Mouse (Mus musculus) liver, postnatal 0 days (tissue): ENCODE data around the gene Ano2. TPM values are rescaled to one million over a fixed set of nuclear protein-coding genes. Genes with fewer than 3 reads are reported as not detected.

Source experiments
- ATAC-seq: fragments of 200-750 bp; cut with Nextera tagmentation; 2 replicates; pipeline ENCODE4 v1.8.0; 2017; ENCODE audit warnings: mild to moderate bottlenecking, moderate library complexity
- DNase-seq: peaks from one replicate; pipeline ENCODE4 v3.0.0-alpha.2; 2016
- H3K27ac ChIP-seq: fragments of 300-500 bp; sonication (generic); 2 replicates; pipeline ENCODE4 v1.5.1; 2014; ENCODE audit warnings: antibody characterized with exemption, moderate library complexity, mild to moderate bottlenecking, low read depth
- H3K27me3 ChIP-seq: fragments of 300-500 bp; sonication (generic); 2 replicates; pipeline ENCODE4 v1.6.1; 2014; ENCODE audit warnings: low read length, control low read depth, mixed read lengths; ENCODE audit not compliant: insufficient read depth
- H3K36me3 ChIP-seq: fragments of 300-500 bp; sonication (generic); replicated peaks from 2 replicates; pipeline ENCODE4 v1.6.1; 2014; ENCODE audit warnings: mild to moderate bottlenecking, control low read depth, low read length, moderate library complexity, mixed read lengths; ENCODE audit not compliant: insufficient read depth
- H3K4me1 ChIP-seq: fragments of 300-500 bp; sonication (generic); 2 replicates; pipeline ENCODE4 v1.6.1; 2014; ENCODE audit warnings: antibody characterized with exemption, mild to moderate bottlenecking, control low read depth; ENCODE audit not compliant: insufficient read depth
- H3K4me2 ChIP-seq: fragments of 300-500 bp; sonication (generic); 2 replicates; pipeline ENCODE4 v1.6.1; 2014; ENCODE audit warnings: low read depth, mild to moderate bottlenecking, low read length, moderate library complexity, mixed read lengths
- H3K4me3 ChIP-seq: fragments of 300-500 bp; sonication (generic); 2 replicates; pipeline ENCODE4 v1.5.1; 2014; ENCODE audit warnings: low read depth, low read length
- H3K9ac ChIP-seq: fragments of 300-500 bp; sonication (generic); replicated peaks from 2 replicates; pipeline ENCODE4 v1.6.1; 2014; ENCODE audit warnings: mild to moderate bottlenecking, moderate library complexity
- H3K9me3 ChIP-seq: fragments of 300-500 bp; sonication (generic); 2 replicates; pipeline ENCODE4 v1.6.1; 2016; ENCODE audit warnings: mild to moderate bottlenecking, control low read depth, low read length, mixed read lengths
- CTCF ChIP-seq: sonication (generic); IDR thresholded peaks from 2 replicates; pipeline ENCODE4 v1.5.1; 2016; ENCODE audit warnings: antibody characterized with exemption, low read depth
- EP300 ChIP-seq: IDR thresholded peaks from 2 replicates; pipeline ENCODE4 v1.6.1; 2016; ENCODE audit warnings: antibody characterized with exemption, low read depth, mild to moderate bottlenecking
- WGBS: fragments of 180-500 bp; shearing (Covaris S2); extraction: QIAGEN DNeasy Blood & Tissue Kit; methylation state at CpG from one replicate; pipeline ENCODE4 v1.1.7; 2014; ENCODE audit not compliant: insufficient replicate concordance; 5-methylcytosine and 5-hydroxymethylcytosine counted together
- polyA plus RNA-seq: library from polyadenylated mRNA; unstranded; fragments of >200 nt; fragmentation: Nextera tagmentation; extraction: Ambion mirVana; gene quantifications from 2 replicates; pipeline ENCODE4 v1.2.1, GENCODE M21; 2015

The Ano2 gene
- polyA plus RNA-seq, 1 experiment from 2014 or later: not detected

- Histone ChIP-seq H3K4me2 (no peak overlapping the region), H3K27ac (no peak overlapping the region), H3K9ac (no peak overlapping the region), H3K27me3 (no peaks in the 10 kb centered on the region), H3K4me3 (no peak overlapping the region), H3K36me3 (no peaks in the 10 kb centered on the region), H3K9me3 (no peaks in the 10 kb centered on the region), H3K4me1 (no peaks in the 10 kb centered on the region)
- TF ChIP-seq CTCF (no peak), EP300 (no peak)
- no peak for DNase-seq
- WGBS: 81% methylated on average over 12 of the region's 12 CpGs
- no peak for ATAC-seq
Observed at GRCm38 (mm10) chr6:126088489-126089265, 398.5 kb downstream of the Ano2 start.

Other genes starting within 250 kb of the Ano2 start
- gene Cd9, start 195.6 kb upstream of the Ano2 start, polyA plus RNA-seq: 243 and 249 TPM in 2 replicates
- gene Vwf, start 143.6 kb upstream of the Ano2 start, polyA plus RNA-seq: 13.4 and 14.8 TPM in 2 replicates